Mouse (Mus musculus): ENCODE data around the gene Atp5f1. TPM values are rescaled to one million over a fixed set of nuclear protein-coding genes. Genes with fewer than 3 reads are reported as not detected.

Atp5f1 gene
- polyA plus RNA-seq, 1 experiment from 2014 or later: 564 TPM

DNA sequence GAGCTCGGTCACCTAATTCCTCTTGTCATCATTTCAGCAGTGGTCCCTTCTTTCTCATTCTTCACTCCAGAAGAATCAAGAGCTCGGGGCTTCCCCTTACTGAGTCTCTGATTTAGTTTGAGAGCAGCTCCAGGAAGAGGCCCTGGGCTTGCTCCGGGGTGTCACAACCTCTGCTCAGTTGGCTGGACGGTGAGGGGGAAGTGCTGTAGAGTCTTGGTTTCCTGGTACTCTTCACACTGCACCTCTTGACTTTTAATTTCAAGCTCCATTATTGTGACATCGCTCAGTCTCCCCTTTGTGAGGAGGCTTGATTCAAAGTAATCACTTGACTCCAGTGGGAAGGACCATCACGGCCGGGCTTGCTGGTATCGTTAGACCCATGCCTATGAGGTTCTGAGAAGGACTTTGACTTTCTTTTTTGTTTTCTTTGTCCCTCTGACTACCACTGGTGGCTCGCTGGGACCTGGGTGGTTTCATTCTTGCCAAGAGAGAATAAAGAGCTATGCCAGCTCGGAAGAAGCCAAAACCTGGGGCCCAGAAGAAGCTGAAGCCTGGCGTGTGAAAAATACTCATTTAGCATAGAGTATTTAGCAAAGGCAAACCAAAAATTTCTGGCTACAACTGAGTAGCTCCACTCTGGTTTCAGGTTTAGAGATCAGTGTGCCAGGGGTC is 49.2 kb downstream of the Atp5f1 start:
- Histone ChIP-seq H3K9ac (no peak overlapping the region), H3K27ac (no peak overlapping the region), H3K9me3 (replicated peaks) (no peaks in the 10 kb centered on the region), H3K4me1 (peaks cover 4% of the 10 kb centered on the region; the same call in 1 of the 2 replicates), H3K4me3 (no peak overlapping the region), H3K4me2 (no peak overlapping the region), H3K36me3 (ENCODE audit: poor library complexity, severe bottlenecking) (no peaks in the 10 kb centered on the region), H3K27me3 (no peaks in the 10 kb centered on the region)
- ATAC-seq: no peak
- WGBS: 78% methylated on average over 11 of the region's 11 CpGs

DNA sequence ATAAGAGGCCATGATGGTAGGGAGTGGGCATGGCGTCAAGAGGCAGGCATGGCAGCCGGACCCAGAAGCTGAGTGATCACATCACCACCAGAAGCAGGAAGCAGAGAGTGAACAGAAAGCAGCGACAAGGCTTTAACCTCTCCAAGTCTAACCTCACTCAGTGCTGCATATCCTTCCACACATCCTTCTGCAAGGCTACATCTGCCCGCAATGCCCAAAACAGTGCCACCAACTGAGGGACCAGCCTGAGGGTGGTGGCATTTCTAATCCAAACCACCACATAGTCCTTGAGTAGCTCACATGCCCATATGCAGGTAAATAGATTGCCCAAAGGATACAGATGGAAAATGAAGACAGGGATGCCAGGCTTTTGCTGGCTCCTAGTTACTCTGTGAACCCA is 50.9 kb downstream of the Atp5f1 start:
- Histone ChIP-seq H3K4me3 (no peak overlapping the region), H3K4me2 (no peak overlapping the region), H3K9me3 (replicated peaks) (no peaks in the 10 kb centered on the region), H3K9ac (no peak overlapping the region), H3K27ac (no peak overlapping the region), H3K27me3 (no peaks in the 10 kb centered on the region), H3K4me1 (peaks cover 4% of the 10 kb centered on the region; the same call in 1 of the 2 replicates), H3K36me3 (ENCODE audit: poor library complexity, severe bottlenecking) (no peaks in the 10 kb centered on the region)
- WGBS: 92% methylated on average over 4 of the region's 4 CpGs
- ATAC-seq: no peak

- 39% methylated on average over 9 of the region's 9 CpGs for WGBS
- H3K4me1 ChIP-seq: peaks cover 4% of the 10 kb centered on the region; the same call in 1 of the 2 replicates
- H3K4me2 ChIP-seq: no peak overlapping the region
- no peak overlapping the region for H3K27ac ChIP-seq
- no peak overlapping the region for H3K9ac ChIP-seq
- no peaks in the 10 kb centered on the region for H3K27me3 ChIP-seq
- no peaks in the 10 kb centered on the region for H3K9me3 ChIP-seq (replicated peaks)
- H3K36me3 ChIP-seq (ENCODE audit: poor library complexity, severe bottlenecking): no peaks in the 10 kb centered on the region
- H3K4me3 ChIP-seq: no peak overlapping the region
- ATAC-seq: no peak
These were observed 51.8 kb downstream of the Atp5f1 start for GRCm38 (mm10) chr3:105907956-105908655.

- Histone ChIP-seq H3K27ac (no peak overlapping the region), H3K4me2 (no peak overlapping the region), H3K9ac (no peak overlapping the region), H3K27me3 (no peaks in the 10 kb centered on the region), H3K36me3 (ENCODE audit: poor library complexity, severe bottlenecking) (no peaks in the 10 kb centered on the region), H3K4me1 (peaks cover 4% of the 10 kb centered on the region; the same call in 1 of the 2 replicates), H3K4me3 (no peak overlapping the region), H3K9me3 (replicated peaks) (no peaks in the 10 kb centered on the region)
- no peak for ATAC-seq
- 93% methylated on average over 9 of the region's 9 CpGs for whole genome bisulfite sequencing
These were observed 55.2 kb downstream of the Atp5f1 start for GRCm38 (mm10) chr3:105904721-105905120.

GRCm38 (mm10) chr3:105904213-105904612 is 55.7 kb downstream of the Atp5f1 start:
- Histone ChIP-seq H3K36me3 (ENCODE audit: poor library complexity, severe bottlenecking) (no peaks in the 10 kb centered on the region), H3K27ac (no peak overlapping the region), H3K27me3 (no peaks in the 10 kb centered on the region), H3K9me3 (replicated peaks) (no peaks in the 10 kb centered on the region), H3K9ac (no peak overlapping the region), H3K4me1 (peaks cover 4% of the 10 kb centered on the region; the same call in 1 of the 2 replicates), H3K4me3 (no peak overlapping the region), H3K4me2 (no peak overlapping the region)
- 84% methylated on average over 4 of the region's 4 CpGs for WGBS
- ATAC-seq: no peak

GRCm38 (mm10) chr3:105901468-105901867 is 58.4 kb downstream of the Atp5f1 start:
- ATAC-seq: no peak
- 80% methylated on average over 4 of the region's 4 CpGs for WGBS
- H3K9ac ChIP-seq: no peak overlapping the region
- H3K36me3 ChIP-seq (ENCODE audit: poor library complexity, severe bottlenecking): no peaks in the 10 kb centered on the region
- no peaks in the 10 kb centered on the region for H3K9me3 ChIP-seq (replicated peaks)
- no peaks in the 10 kb centered on the region for H3K4me1 ChIP-seq
- H3K4me2 ChIP-seq: no peak overlapping the region
- no peaks in the 10 kb centered on the region for H3K27me3 ChIP-seq
- H3K4me3 ChIP-seq: no peak overlapping the region
- H3K27ac ChIP-seq: no peak overlapping the region

DNA sequence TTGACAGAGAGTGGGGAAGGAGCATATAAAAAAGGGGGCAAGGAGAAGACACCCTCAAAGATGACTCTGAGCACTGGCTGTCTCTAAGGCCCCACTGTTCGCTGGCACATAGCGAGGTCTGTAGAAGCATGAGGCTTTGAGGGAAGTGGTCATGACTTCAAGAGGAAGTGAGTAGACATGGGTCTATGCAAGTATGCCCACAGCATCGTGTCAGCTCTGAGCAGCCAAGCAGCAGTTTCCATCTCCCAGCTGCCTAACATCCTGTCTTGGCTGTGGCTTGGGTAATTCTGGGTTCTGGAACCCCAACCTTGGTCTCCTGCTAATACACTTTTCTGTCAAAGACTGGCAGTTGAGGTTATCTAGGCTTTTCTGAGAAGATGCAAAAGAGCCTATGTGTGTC is 59.2 kb downstream of the Atp5f1 start:
- Histone ChIP-seq H3K9me3 (replicated peaks) (no peaks in the 10 kb centered on the region), H3K27ac (no peak overlapping the region), H3K9ac (no peak overlapping the region), H3K36me3 (ENCODE audit: poor library complexity, severe bottlenecking) (no peaks in the 10 kb centered on the region), H3K4me2 (no peak overlapping the region), H3K4me1 (no peaks in the 10 kb centered on the region), H3K4me3 (no peak overlapping the region), H3K27me3 (no peaks in the 10 kb centered on the region)
- no peak for ATAC-seq
- 88% methylated on average over 3 of the region's 3 CpGs for WGBS

DNA sequence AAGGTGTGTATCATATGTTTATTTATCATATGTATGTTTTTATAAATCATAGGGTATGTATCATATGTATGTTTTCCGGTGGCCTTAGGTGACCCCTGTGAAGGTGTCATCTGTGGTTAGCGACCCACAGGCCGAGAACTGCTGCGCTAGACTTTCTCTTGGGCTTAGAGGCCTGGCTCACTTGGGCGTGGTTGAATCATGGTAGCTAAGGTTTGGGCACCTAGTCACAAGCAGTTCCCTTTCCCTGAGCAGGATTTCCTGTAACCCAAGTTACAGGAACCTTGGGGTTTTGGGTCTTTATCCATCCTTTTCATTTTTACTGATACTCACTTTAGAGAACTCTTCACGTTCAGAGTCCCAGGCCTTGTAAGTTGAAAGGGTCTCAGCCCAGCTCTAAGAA is 59.6 kb downstream of the Atp5f1 start:
- Histone ChIP-seq H3K4me2 (no peak overlapping the region), H3K4me1 (peaks cover 2% of the 10 kb centered on the region), H3K4me3 (no peak overlapping the region), H3K9me3 (replicated peaks) (no peaks in the 10 kb centered on the region), H3K36me3 (ENCODE audit: poor library complexity, severe bottlenecking) (no peaks in the 10 kb centered on the region), H3K27ac (no peak overlapping the region), H3K9ac (no peak overlapping the region), H3K27me3 (no peaks in the 10 kb centered on the region)
- WGBS: 83% methylated on average over 6 of the region's 6 CpGs
- 0 out of 2 replicates have a peak, but pooled peaks have one; percentile 8 for ATAC-seq

GRCm38 (mm10) chr3:105899394-105900147 is 60.3 kb downstream of the Atp5f1 start:
- no peaks in the 10 kb centered on the region for H3K9me3 ChIP-seq (replicated peaks)
- no peaks in the 10 kb centered on the region for H3K36me3 ChIP-seq (ENCODE audit: poor library complexity, severe bottlenecking)
- ATAC-seq: peak; percentile 81
- H3K9ac ChIP-seq: no peak overlapping the region
- WGBS: 41% methylated on average over 8 of the region's 8 CpGs
- no peak overlapping the region for H3K27ac ChIP-seq
- no peaks in the 10 kb centered on the region for H3K27me3 ChIP-seq
- H3K4me3 ChIP-seq: no peak overlapping the region
- H3K4me2 ChIP-seq: no peak overlapping the region
- peaks cover 8% of the 10 kb centered on the region for H3K4me1 ChIP-seq

GRCm38 (mm10) chr3:105898861-105899260 is 61.0 kb downstream of the Atp5f1 start:
- WGBS: 92% methylated on average over 11 of the region's 11 CpGs
- H3K36me3 ChIP-seq (ENCODE audit: poor library complexity, severe bottlenecking): no peaks in the 10 kb centered on the region
- no peak for ATAC-seq

GRCm38 (mm10) chr3:105898325-105898724 is 61.6 kb downstream of the Atp5f1 start:
- no peak overlapping the region for H3K27ac ChIP-seq
- H3K4me1 ChIP-seq: peaks cover 10% of the 10 kb centered on the region

More at GRCm38 (mm10) chr3:105898861-105899260, 61.0 kb downstream of the Atp5f1 start:
- no peak overlapping the region for H3K9ac ChIP-seq
- H3K4me3 ChIP-seq: no peak overlapping the region
- H3K9me3 ChIP-seq (replicated peaks): no peaks in the 10 kb centered on the region
- H3K27ac ChIP-seq: no peak overlapping the region
- peaks cover 10% of the 10 kb centered on the region for H3K4me1 ChIP-seq
- H3K27me3 ChIP-seq: no peaks in the 10 kb centered on the region
- H3K4me2 ChIP-seq: no peak overlapping the region

GRCm38 (mm10) chr3:105896811-105897210 is 63.1 kb downstream of the Atp5f1 start:
- 85% methylated on average over 3 of the region's 3 CpGs for WGBS
- no peaks in the 10 kb centered on the region for H3K9me3 ChIP-seq (replicated peaks)
- no peak overlapping the region for H3K9ac ChIP-seq
- H3K4me3 ChIP-seq: no peak overlapping the region
- H3K4me1 ChIP-seq: peaks cover 10% of the 10 kb centered on the region
- no peak overlapping the region for H3K4me2 ChIP-seq
- ATAC-seq: no peak
- H3K27me3 ChIP-seq: no peaks in the 10 kb centered on the region
- no peak overlapping the region for H3K27ac ChIP-seq
- no peaks in the 10 kb centered on the region for H3K36me3 ChIP-seq (ENCODE audit: poor library complexity, severe bottlenecking)

More at GRCm38 (mm10) chr3:105898325-105898724, 61.6 kb downstream of the Atp5f1 start:
- Histone ChIP-seq H3K9ac (no peak overlapping the region), H3K4me3 (no peak overlapping the region), H3K9me3 (replicated peaks) (no peaks in the 10 kb centered on the region), H3K36me3 (ENCODE audit: poor library complexity, severe bottlenecking) (no peaks in the 10 kb centered on the region), H3K27me3 (no peaks in the 10 kb centered on the region), H3K4me2 (no peak overlapping the region)
- ATAC-seq: no peak
- WGBS: 82% methylated on average over 2 of the region's 2 CpGs

All from forebrain, embryonic 13.5 days (tissue).